Mouse (Mus musculus) neural tube, embryonic 11.5 days (tissue): Measurements from ENCODE around the gene Dlg2. TPM values are rescaled to one million over a fixed set of nuclear protein-coding genes. Genes with fewer than 3 reads are reported as not detected.
A peak's percentile ranks its signal among the peaks of the same experiment; 100 is the strongest.

ENCODE experiments used
- ATAC-seq: fragments of 200-750 bp; cut with Nextera tagmentation; 2 replicates; pipeline ENCODE4 v1.8.0; 2017; ENCODE audit warnings: moderate number of reproducible peaks, mild to moderate bottlenecking, moderate TSS enrichment, moderate library complexity; ENCODE audit not compliant: insufficient read depth, low FRiP score, low TSS enrichment
- DNase-seq: peaks from one replicate; pipeline ENCODE4 v3.0.0-alpha.2; 2015; ENCODE audit warnings: low spot score
- H3K27ac ChIP-seq: fragments of 300-500 bp; sonication (generic); 2 replicates; pipeline ENCODE4 v1.5.1; 2014; ENCODE audit warnings: low read depth, mild to moderate bottlenecking, low read length
- H3K27me3 ChIP-seq: fragments of 300-500 bp; sonication (generic); 2 replicates; pipeline ENCODE4 v1.6.1; 2014; ENCODE audit warnings: mild to moderate bottlenecking, low read length, mixed read lengths; ENCODE audit not compliant: control insufficient read depth, insufficient read depth
- H3K36me3 ChIP-seq: fragments of 300-500 bp; sonication (generic); 2 replicates; pipeline ENCODE4 v1.6.1; 2014; ENCODE audit warnings: mild to moderate bottlenecking, low read length, moderate library complexity, mixed read lengths; ENCODE audit not compliant: control insufficient read depth, insufficient read depth
- H3K4me1 ChIP-seq: fragments of 300-500 bp; sonication (generic); 2 replicates; pipeline ENCODE4 v1.6.1; 2014; ENCODE audit warnings: low read length, mixed read lengths; ENCODE audit not compliant: control insufficient read depth, insufficient read depth
- H3K4me2 ChIP-seq: fragments of 300-500 bp; sonication (generic); 2 replicates; pipeline ENCODE4 v1.6.1; 2014; ENCODE audit warnings: low read depth, mild to moderate bottlenecking, moderate library complexity
- H3K4me3 ChIP-seq: fragments of 300-500 bp; sonication (generic); 2 replicates; pipeline ENCODE4 v1.5.1; 2014; ENCODE audit warnings: low read depth, low read length
- H3K9ac ChIP-seq: fragments of 300-500 bp; sonication (generic); 2 replicates; pipeline ENCODE4 v1.6.1; 2014; ENCODE audit warnings: mild to moderate bottlenecking, low read length
- H3K9me3 ChIP-seq: fragments of 300-500 bp; sonication (generic); 2 replicates; pipeline ENCODE4 v1.6.1; 2016; ENCODE audit warnings: low read length; ENCODE audit not compliant: control insufficient read depth
- WGBS: fragments of 180-500 bp; shearing (Covaris S2); extraction: QIAGEN DNeasy Blood & Tissue Kit; methylation state at CpG from one replicate; pipeline ENCODE4 v1.1.7; 2014; 5-methylcytosine and 5-hydroxymethylcytosine counted together
- polyA plus RNA-seq: library from polyadenylated mRNA; unstranded; fragments of >200 nt; fragmentation: Nextera tagmentation; extraction: Ambion mirVana; gene quantifications from 2 replicates; pipeline ENCODE4 v1.2.1, GENCODE M21; 2014

Gene Dlg2
- polyA plus RNA-seq, 1 experiment from 2014 or later: 5.1 TPM

- no peaks in the 10 kb centered on the region for H3K27me3 ChIP-seq
- no peak overlapping the region for H3K4me3 ChIP-seq
- no peak for DNase-seq
- ATAC-seq: peak; percentile 80
- H3K4me1 ChIP-seq: no peaks in the 10 kb centered on the region
- no peak overlapping the region for H3K4me2 ChIP-seq
- no peak overlapping the region for H3K27ac ChIP-seq
- no peaks in the 10 kb centered on the region for H3K9me3 ChIP-seq
- 44% methylated on average over 8 of the region's 8 CpGs for WGBS
- H3K9ac ChIP-seq: no peak overlapping the region
- H3K36me3 ChIP-seq: no peaks in the 10 kb centered on the region
These were observed 1816.5 kb downstream of the Dlg2 start for GRCm38 (mm10) chr7:92292918-92293518.

- no peak overlapping the region for H3K9ac ChIP-seq
- H3K4me1 ChIP-seq: no peaks in the 10 kb centered on the region
- no peak overlapping the region for H3K27ac ChIP-seq
- H3K36me3 ChIP-seq: no peaks in the 10 kb centered on the region
- H3K4me2 ChIP-seq: no peak overlapping the region
- 71% methylated on average over 2 of the region's 2 CpGs for WGBS
- no peak for DNase-seq
- H3K4me3 ChIP-seq: no peak overlapping the region
- H3K9me3 ChIP-seq: no peaks in the 10 kb centered on the region
- no peaks in the 10 kb centered on the region for H3K27me3 ChIP-seq
- no peak for ATAC-seq
These were observed 1824.6 kb downstream of the Dlg2 start for GRCm38 (mm10) chr7:92301046-92301445.

DNA sequence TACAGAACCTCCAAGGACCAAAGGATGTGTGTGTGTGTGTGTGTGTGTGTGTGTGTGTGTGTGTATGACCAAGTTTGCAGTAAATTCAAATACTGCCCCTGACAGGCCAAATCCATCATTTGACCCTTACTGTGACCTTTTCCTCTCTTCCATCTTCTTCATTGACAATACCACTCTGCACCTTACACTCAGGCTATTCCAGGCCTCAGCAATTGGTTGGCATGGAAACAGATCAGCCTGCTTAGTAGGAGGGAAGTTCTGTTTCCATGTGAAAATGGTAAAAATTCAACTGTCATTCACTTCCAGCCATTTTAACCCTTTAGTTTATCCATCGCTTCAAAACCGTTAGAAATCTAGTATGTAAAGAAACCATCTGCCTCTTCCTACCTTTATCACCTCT lies 1831.2 kb downstream of the Dlg2 start:
- no peak overlapping the region for H3K9ac ChIP-seq
- no peak overlapping the region for H3K27ac ChIP-seq
- no peak overlapping the region for H3K4me3 ChIP-seq
- no peak for ATAC-seq
- no peaks in the 10 kb centered on the region for H3K4me1 ChIP-seq
- no peaks in the 10 kb centered on the region for H3K9me3 ChIP-seq
- H3K4me2 ChIP-seq: no peak overlapping the region
- DNase-seq: no peak
- 78% methylated on average over 2 of the region's 2 CpGs for WGBS
- H3K36me3 ChIP-seq: no peaks in the 10 kb centered on the region
- no peaks in the 10 kb centered on the region for H3K27me3 ChIP-seq

GRCm38 (mm10) chr7:92308168-92308567 lies 1831.7 kb downstream of the Dlg2 start:
- H3K36me3 ChIP-seq: no peaks in the 10 kb centered on the region
- ATAC-seq (no peak), DNase-seq (no peak)
- H3K4me3 ChIP-seq: no peak overlapping the region
- H3K9ac ChIP-seq: no peak overlapping the region
- WGBS: 79% methylated on average over 2 of the region's 2 CpGs
- no peak overlapping the region for H3K27ac ChIP-seq
- no peaks in the 10 kb centered on the region for H3K9me3 ChIP-seq
- H3K27me3 ChIP-seq: no peaks in the 10 kb centered on the region
- no peak overlapping the region for H3K4me2 ChIP-seq
- no peaks in the 10 kb centered on the region for H3K4me1 ChIP-seq

DNA sequence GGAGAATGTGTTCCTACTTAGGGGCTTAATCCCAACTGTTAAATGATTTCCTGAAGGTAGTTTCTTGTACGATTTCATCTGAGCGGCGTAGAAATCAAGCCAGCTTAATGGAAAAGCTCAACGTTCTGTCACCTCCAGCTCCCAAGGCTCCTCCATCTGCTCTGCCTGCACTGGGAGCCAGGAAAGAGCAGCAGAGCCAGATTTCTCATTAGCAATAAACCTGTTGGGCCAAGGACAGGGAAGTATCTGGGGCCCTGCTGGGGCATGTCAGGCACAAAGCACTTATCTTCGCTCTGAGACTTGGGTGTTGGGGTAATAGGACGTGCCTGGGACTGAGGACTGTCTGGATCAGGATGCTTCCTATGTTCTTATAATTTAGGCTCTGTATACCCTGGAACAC lies 1839.9 kb downstream of the Dlg2 start:
- Histone ChIP-seq H3K9ac (no peak overlapping the region), H3K36me3 (no peaks in the 10 kb centered on the region)

DNA sequence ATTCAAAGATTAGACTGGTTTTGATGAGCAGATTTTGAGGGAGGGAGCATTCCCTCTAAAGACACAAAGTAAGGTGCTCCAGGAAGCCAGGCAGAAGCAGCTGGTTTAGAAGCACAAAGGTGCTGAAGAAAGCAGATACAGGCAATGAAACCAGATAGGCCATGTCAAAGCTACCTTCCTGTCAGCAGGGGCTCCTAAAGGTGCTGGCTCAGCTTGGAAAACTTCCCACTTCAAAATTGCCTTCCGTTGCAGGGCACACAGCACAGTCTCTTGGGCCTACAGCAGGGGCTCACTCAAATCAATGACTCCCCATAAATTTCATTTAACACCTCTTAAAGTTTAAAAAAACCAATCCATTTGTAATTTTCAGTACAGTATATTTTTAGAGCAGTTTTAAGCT lies 1843.0 kb downstream of the Dlg2 start:
- WGBS: 65% methylated on average over 1 of the region's 1 CpGs

More for the DNA sequence above, 1839.9 kb downstream of the Dlg2 start:
- no peaks in the 10 kb centered on the region for H3K9me3 ChIP-seq
- 87% methylated on average over 6 of the region's 6 CpGs for WGBS
- no peak overlapping the region for H3K4me3 ChIP-seq
- H3K27me3 ChIP-seq: no peaks in the 10 kb centered on the region
- ATAC-seq (no peak), DNase-seq (no peak)
- H3K4me1 ChIP-seq: no peaks in the 10 kb centered on the region
- no peak overlapping the region for H3K4me2 ChIP-seq
- no peak overlapping the region for H3K27ac ChIP-seq

DNA sequence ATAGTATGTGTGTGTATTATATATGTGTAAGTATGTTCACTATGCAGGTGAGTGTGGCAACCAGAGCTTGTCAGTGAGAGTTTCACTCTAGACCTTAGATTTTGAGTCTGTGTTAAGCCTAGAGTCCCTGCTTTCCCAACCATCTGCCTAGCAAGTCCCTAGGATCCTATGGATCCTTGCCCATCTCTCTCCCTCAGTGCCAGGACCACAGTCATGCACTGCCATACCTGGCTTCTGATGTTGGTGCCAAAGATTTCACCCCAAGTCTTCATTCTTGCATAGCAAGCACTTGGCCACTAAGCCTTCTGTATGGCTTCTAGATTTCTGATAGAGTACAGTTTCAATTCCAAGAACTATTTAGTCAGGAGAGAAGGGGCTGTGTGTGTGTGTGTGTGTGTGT lies 1843.7 kb downstream of the Dlg2 start:
- Histone ChIP-seq H3K4me1 (0 out of 2 replicates have a peak, but pooled peaks cover 3% of the 10 kb centered on the region), H3K4me2 (no peak overlapping the region), H3K36me3 (no peaks in the 10 kb centered on the region), H3K9me3 (no peaks in the 10 kb centered on the region), H3K4me3 (no peak overlapping the region), H3K9ac (no peak overlapping the region), H3K27me3 (no peaks in the 10 kb centered on the region), H3K27ac (no peak overlapping the region)
- no peak for ATAC-seq
- DNase-seq: no peak

More for the DNA sequence above, 1843.0 kb downstream of the Dlg2 start:
- H3K36me3 ChIP-seq: no peaks in the 10 kb centered on the region
- no peak overlapping the region for H3K4me3 ChIP-seq
- H3K9me3 ChIP-seq: no peaks in the 10 kb centered on the region
- H3K9ac ChIP-seq: no peak overlapping the region
- H3K4me1 ChIP-seq: 0 out of 2 replicates have a peak, but pooled peaks cover 3% of the 10 kb centered on the region
- no peak overlapping the region for H3K4me2 ChIP-seq
- no peaks in the 10 kb centered on the region for H3K27me3 ChIP-seq
- H3K27ac ChIP-seq: no peak overlapping the region
- DNase-seq (no peak), ATAC-seq (no peak)

DNA sequence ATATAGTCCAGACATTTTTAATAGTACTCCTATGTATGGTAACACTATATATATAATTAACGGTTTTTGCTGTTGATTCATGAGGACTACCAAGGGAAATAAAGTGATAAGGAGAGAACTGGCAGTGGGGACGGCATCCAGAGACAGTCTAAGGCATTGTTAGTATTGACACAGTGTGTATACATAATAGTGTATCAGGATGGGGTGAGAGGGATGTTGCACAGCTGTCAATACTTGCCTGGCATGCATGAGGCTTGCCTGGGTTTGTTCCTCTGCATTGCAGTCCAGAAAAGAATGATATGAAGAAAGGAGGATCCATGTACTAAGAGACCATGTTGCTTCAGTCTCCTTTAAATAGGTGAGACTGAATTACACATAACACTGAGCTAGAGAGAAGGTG lies 1845.3 kb downstream of the Dlg2 start:
- H3K4me2 ChIP-seq: no peak overlapping the region
- 92% methylated on average over 2 of the region's 2 CpGs for WGBS
- no peak for ATAC-seq

DNA sequence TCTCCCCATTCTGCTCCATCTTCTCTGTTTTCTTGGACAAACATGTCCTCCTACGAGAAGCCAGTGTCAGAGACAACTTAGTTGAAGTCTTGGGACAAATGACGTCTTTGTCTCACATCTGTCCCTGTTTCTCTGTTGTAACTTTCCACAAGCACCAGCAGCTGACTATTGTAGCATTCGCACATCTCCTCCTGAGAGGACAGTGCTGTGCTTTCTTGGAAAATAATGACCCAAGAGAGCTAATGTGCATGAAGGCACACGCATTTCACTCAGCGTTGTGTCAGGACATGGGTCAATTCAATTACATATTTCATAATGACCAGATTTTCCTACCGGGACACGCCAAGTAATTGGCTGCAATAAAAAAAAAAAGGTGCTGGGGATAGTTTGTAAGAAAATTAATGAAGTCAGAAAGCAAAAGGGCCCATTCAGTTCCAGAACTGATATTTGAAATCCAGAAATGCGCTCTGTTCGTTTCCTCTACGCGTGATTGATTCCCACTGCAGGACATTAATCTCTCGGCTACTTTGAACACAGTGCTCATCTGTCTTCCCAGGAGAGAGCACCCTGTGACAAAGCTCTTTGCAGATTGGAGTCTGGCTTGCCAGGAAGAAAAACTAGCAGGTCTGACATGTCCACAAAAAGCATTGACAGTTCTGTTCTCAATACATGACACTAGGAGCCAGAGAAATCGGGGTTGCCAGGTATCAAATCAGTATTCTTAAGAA lies 1846.0 kb downstream of the Dlg2 start:
- peak; percentile 23 for DNase-seq
- no peak for ATAC-seq
- no peaks in the 10 kb centered on the region for H3K27me3 ChIP-seq

More for the DNA sequence above, 1845.3 kb downstream of the Dlg2 start:
- Histone ChIP-seq H3K4me3 (no peak overlapping the region), H3K9ac (no peak overlapping the region), H3K27me3 (no peaks in the 10 kb centered on the region), H3K36me3 (no peaks in the 10 kb centered on the region), H3K4me1 (0 out of 2 replicates have a peak, but pooled peaks cover 3% of the 10 kb centered on the region), H3K27ac (no peak overlapping the region), H3K9me3 (no peaks in the 10 kb centered on the region)
- no peak for DNase-seq

More for the DNA sequence above, 1846.0 kb downstream of the Dlg2 start:
- Histone ChIP-seq H3K36me3 (no peaks in the 10 kb centered on the region), H3K4me2 (no peak overlapping the region), H3K4me1 (0 out of 2 replicates have a peak, but pooled peaks cover 3% of the 10 kb centered on the region), H3K4me3 (no peak overlapping the region), H3K27ac (no peak overlapping the region), H3K9ac (no peak overlapping the region), H3K9me3 (no peaks in the 10 kb centered on the region)
- WGBS: 41% methylated on average over 13 of the region's 13 CpGs
